Mouse (Mus musculus): Measurements from ENCODE around the gene Nrg3. TPM values are rescaled to one million over a fixed set of nuclear protein-coding genes. Genes with fewer than 3 reads are reported as not detected.
"Not testable (repeated sequence)": the region's sequence is repeated elsewhere in the genome, so short reads cannot be mapped to it uniquely, and the experiment has no call there.

Gene Nrg3
- polyA plus RNA-seq, 1 experiment, result not detected

DNA sequence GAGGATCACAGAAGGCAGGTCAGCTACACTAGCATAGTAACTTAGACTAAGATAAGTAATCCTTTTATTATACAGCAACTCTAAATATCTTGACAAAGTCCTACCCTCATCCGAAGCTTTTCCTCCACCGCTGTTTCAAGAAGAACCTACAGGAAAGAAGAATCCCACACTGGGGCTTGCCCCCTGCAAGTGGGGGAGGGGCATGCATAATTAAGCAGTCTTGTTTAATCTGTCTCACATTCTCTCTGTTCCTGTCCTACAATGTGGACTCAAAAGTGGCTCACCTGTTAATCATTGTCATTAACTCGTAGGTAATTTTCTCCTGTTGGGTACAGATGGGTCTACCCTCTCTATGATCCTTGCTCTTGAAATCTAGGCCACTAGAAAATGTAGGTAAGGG lies 354.9 kb downstream of the Nrg3 start:
- no peaks in the 10 kb centered on the region for H3K27me3 ChIP-seq (ENCODE audit: control insufficient read depth, insufficient read depth, low read length)
- WGBS, result 66% methylated on average over 3 of the region's 3 CpGs
- no peak for TF ChIP-seq CTCF (IDR thresholded peaks at IDR 0.05; ENCODE audit: extremely low read depth, insufficient read depth, insufficient read length, insufficient replicate concordance)
- TF ChIP-seq POLR2A (IDR thresholded peaks at IDR 0.05; ENCODE audit: low read depth, low read length), result no peak
- H3K36me3 ChIP-seq (ENCODE audit: control insufficient read depth, insufficient read depth, low read length), result no peaks in the 10 kb centered on the region
- DNase-seq (ENCODE audit: low read depth in 1 of 2, low spot score in 2 of 2), result no peak
- H3K4me1 ChIP-seq (ENCODE audit: control insufficient read depth, insufficient read depth, insufficient read length), result no peaks in the 10 kb centered on the region
- no peak overlapping the region for H3K27ac ChIP-seq (ENCODE audit: insufficient read depth, low read length)
- no peak overlapping the region for H3K4me3 ChIP-seq (ENCODE audit: extremely low read depth, insufficient read depth, insufficient read length)

GRCm38 (mm10) chr14:39116522-39117231 lies 356.2 kb downstream of the Nrg3 start:
- not testable (repeated sequence) for H3K4me1 ChIP-seq (ENCODE audit: control insufficient read depth, insufficient read depth, insufficient read length); H3K27ac ChIP-seq (ENCODE audit: insufficient read depth, low read length); H3K4me3 ChIP-seq (ENCODE audit: extremely low read depth, insufficient read depth, insufficient read length); H3K27me3 ChIP-seq (ENCODE audit: control insufficient read depth, insufficient read depth, low read length); H3K36me3 ChIP-seq (ENCODE audit: control insufficient read depth, insufficient read depth, low read length); DNase-seq (ENCODE audit: low read depth in 1 of 2, low spot score in 2 of 2)
- WGBS, result 69% methylated on average over 3 of the region's 3 CpGs

DNA sequence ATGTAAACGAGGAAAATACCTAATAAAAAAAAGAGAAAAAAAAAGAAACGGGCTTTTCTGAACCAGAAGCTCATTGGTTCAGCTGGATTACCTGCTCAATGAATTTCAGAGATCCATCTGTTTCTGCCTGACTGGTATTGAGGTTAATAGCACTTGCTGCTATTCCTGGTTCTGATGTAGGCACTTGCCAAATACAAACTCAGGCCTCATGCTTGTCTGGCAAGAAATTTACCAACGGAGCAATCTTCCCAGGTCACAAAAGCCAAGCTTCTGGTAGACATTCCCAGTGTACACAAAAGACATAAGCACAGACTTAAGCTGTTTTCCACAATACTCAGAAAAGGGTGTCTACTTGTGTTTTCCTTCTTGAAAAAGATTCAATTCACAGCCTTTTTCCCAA lies 363.3 kb downstream of the Nrg3 start:
- no peaks in the 10 kb centered on the region for H3K27me3 ChIP-seq (ENCODE audit: control insufficient read depth, insufficient read depth, low read length)
- WGBS, result 82% methylated on average over 3 of the region's 3 CpGs
- H3K4me1 ChIP-seq (ENCODE audit: control insufficient read depth, insufficient read depth, insufficient read length), result no peaks in the 10 kb centered on the region
- no peak overlapping the region for H3K27ac ChIP-seq (ENCODE audit: insufficient read depth, low read length)
- no peak for TF ChIP-seq POLR2A (IDR thresholded peaks at IDR 0.05; ENCODE audit: low read depth, low read length)
- H3K36me3 ChIP-seq (ENCODE audit: control insufficient read depth, insufficient read depth, low read length), result no peaks in the 10 kb centered on the region
- no peak overlapping the region for H3K4me3 ChIP-seq (ENCODE audit: extremely low read depth, insufficient read depth, insufficient read length)
- DNase-seq (ENCODE audit: low read depth in 1 of 2, low spot score in 2 of 2), result no peak

GRCm38 (mm10) chr14:39106776-39107175 lies 366.1 kb downstream of the Nrg3 start:
- no peaks in the 10 kb centered on the region for H3K4me1 ChIP-seq (ENCODE audit: control insufficient read depth, insufficient read depth, insufficient read length)
- no peak overlapping the region for H3K27ac ChIP-seq (ENCODE audit: insufficient read depth, low read length)
- no peak overlapping the region for H3K4me3 ChIP-seq (ENCODE audit: extremely low read depth, insufficient read depth, insufficient read length)
- no peak for TF ChIP-seq POLR2A (IDR thresholded peaks at IDR 0.05; ENCODE audit: low read depth, low read length)
- TF ChIP-seq CTCF (IDR thresholded peaks at IDR 0.05; ENCODE audit: extremely low read depth, insufficient read depth, insufficient read length, insufficient replicate concordance), result no peak
- 89% methylated on average over 3 of the region's 3 CpGs for WGBS
- H3K36me3 ChIP-seq (ENCODE audit: control insufficient read depth, insufficient read depth, low read length), result no peaks in the 10 kb centered on the region
- no peaks in the 10 kb centered on the region for H3K27me3 ChIP-seq (ENCODE audit: control insufficient read depth, insufficient read depth, low read length)
- DNase-seq (ENCODE audit: low read depth in 1 of 2, low spot score in 2 of 2), result no peak

GRCm38 (mm10) chr14:39095219-39095618 lies 377.7 kb downstream of the Nrg3 start:
- DNase-seq (ENCODE audit: low read depth in 1 of 2, low spot score in 2 of 2), result no peak
- no peaks in the 10 kb centered on the region for H3K36me3 ChIP-seq (ENCODE audit: control insufficient read depth, insufficient read depth, low read length)
- no peaks in the 10 kb centered on the region for H3K27me3 ChIP-seq (ENCODE audit: control insufficient read depth, insufficient read depth, low read length)
- WGBS, result 62% methylated on average over 1 of the region's 1 CpGs
- no peak for TF ChIP-seq POLR2A (IDR thresholded peaks at IDR 0.05; ENCODE audit: low read depth, low read length)
- TF ChIP-seq CTCF (IDR thresholded peaks at IDR 0.05; ENCODE audit: extremely low read depth, insufficient read depth, insufficient read length, insufficient replicate concordance), result no peak
- H3K4me1 ChIP-seq (ENCODE audit: control insufficient read depth, insufficient read depth, insufficient read length), result no peaks in the 10 kb centered on the region
- H3K27ac ChIP-seq (ENCODE audit: insufficient read depth, low read length), result no peak overlapping the region
- no peak overlapping the region for H3K4me3 ChIP-seq (ENCODE audit: extremely low read depth, insufficient read depth, insufficient read length)

DNA sequence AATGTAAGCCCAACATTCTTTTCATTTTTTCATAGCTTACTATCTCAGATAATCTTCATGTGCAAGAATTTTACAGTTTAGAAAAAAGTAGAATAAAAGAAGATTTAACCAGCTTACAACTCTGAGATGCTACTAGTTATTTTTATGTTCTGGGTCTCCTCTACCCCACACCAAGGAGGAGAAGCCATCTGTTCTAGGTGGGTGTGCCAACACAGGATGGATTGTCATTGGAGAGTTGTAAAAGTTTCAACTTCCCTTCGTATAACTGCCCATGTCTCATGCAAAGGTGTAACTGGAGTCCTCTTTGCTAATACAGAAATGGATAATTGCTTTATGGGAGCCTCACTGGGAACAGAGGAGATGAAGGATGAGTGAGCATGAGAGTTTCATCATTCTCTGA lies 393.4 kb downstream of the Nrg3 start:
- H3K36me3 ChIP-seq (ENCODE audit: control insufficient read depth, insufficient read depth, low read length), result no peaks in the 10 kb centered on the region
- TF ChIP-seq POLR2A (IDR thresholded peaks at IDR 0.05; ENCODE audit: low read depth, low read length) (no peak), CTCF (IDR thresholded peaks at IDR 0.05; ENCODE audit: extremely low read depth, insufficient read depth, insufficient read length, insufficient replicate concordance) (no peak)
- no peaks in the 10 kb centered on the region for H3K27me3 ChIP-seq (ENCODE audit: control insufficient read depth, insufficient read depth, low read length)
- no peak overlapping the region for H3K4me3 ChIP-seq (ENCODE audit: extremely low read depth, insufficient read depth, insufficient read length)
- no peak overlapping the region for H3K27ac ChIP-seq (ENCODE audit: insufficient read depth, low read length)
- H3K4me1 ChIP-seq (ENCODE audit: control insufficient read depth, insufficient read depth, insufficient read length), result no peaks in the 10 kb centered on the region
- 67% methylated on average over 1 of the region's 1 CpGs for WGBS
- no peak for DNase-seq (ENCODE audit: low read depth in 1 of 2, low spot score in 2 of 2)

DNA sequence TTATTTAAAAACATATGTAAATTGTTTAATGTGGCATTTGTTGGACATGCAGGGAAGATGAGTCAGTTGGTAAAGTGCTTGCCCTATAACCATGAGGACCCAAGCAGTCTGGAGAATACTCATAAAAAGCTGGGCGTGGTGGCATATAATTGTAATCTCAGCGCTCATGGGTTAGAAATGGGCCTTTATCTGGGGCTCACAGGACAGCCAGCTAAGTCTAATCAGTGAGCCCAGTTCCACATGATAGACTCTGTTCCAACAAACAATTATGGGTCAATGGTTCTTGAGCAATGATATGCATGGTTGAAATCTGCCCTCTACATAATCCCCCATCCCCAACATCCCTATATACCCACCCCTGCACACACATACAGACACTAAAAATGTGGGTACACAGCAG lies 421.3 kb downstream of the Nrg3 start:
- no peak overlapping the region for H3K4me3 ChIP-seq (ENCODE audit: extremely low read depth, insufficient read depth, insufficient read length)
- H3K4me1 ChIP-seq (ENCODE audit: control insufficient read depth, insufficient read depth, insufficient read length), result no peaks in the 10 kb centered on the region
- no peak for TF ChIP-seq POLR2A (IDR thresholded peaks at IDR 0.05; ENCODE audit: low read depth, low read length)
- TF ChIP-seq CTCF (IDR thresholded peaks at IDR 0.05; ENCODE audit: extremely low read depth, insufficient read depth, insufficient read length, insufficient replicate concordance), result no peak
- DNase-seq (ENCODE audit: low read depth in 1 of 2, low spot score in 2 of 2), result no peak
- no peaks in the 10 kb centered on the region for H3K27me3 ChIP-seq (ENCODE audit: control insufficient read depth, insufficient read depth, low read length)
- 86% methylated on average over 2 of the region's 2 CpGs for WGBS
- no peak overlapping the region for H3K27ac ChIP-seq (ENCODE audit: insufficient read depth, low read length)
- no peaks in the 10 kb centered on the region for H3K36me3 ChIP-seq (ENCODE audit: control insufficient read depth, insufficient read depth, low read length)

All from spleen, adult 2 months (tissue).